Mouse (Mus musculus) ES-CJ7 (cell line): ENCODE data around the gene Snrpc.

Experiments used
- DNase-seq: peaks from one replicate; pipeline ENCODE4 v3.0.0; 2011; ENCODE audit warnings: low read depth, low spot score

The Snrpc gene

DNA sequence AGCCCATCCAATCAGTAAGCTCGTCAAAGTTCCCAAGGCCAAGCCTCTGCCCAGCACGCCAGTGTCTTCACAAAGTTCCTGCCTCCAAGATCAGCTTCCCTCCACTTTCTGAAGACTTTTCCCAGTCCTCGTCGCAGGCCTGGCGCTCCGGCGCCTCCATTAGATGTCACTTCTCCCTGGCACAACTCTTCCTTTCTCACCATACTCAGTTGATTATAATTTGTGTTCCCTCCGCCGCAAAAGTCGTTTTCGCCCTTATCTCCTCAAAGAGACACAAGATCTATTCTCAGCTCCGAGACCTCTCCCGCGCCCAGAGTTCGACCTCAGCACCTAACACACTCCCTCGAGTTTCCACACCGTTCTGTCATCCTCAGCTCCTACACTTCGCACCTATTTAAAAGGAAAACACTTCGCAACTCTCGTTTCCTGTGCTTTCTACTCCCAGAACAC is 18.4 kb upstream of the Snrpc start:
- DNase-seq: no peak

DNA sequence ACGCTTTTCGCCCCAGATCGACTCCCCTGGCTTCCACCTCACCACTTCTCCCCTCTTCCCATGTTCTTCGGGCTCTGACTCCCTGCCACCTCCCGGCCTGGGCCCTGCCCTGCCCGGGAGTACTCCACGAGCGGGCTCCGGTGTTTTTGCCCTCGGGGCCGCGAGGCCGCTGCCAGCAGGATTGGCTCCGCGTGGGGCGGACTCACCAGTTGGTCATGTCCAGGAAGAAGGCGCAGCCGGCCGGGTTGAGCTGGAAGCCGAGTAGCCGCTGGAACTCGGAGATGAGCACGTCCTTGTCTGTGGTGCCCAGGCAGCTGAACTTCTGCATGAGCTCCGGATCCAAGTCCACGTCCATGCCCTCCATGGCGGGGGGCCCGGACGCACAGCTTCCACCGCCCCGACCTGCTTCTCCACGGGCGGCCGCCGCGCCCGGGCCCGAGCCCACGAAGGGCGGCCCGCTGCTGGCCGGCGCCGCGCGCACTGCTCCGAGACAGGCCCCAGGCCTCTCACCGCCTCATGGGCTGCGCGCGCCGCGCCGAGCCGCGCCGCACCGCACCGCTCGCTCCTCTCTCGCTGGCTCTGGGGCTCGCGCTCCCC is 17.9 kb upstream of the Snrpc start:
- no peak for DNase-seq

DNA sequence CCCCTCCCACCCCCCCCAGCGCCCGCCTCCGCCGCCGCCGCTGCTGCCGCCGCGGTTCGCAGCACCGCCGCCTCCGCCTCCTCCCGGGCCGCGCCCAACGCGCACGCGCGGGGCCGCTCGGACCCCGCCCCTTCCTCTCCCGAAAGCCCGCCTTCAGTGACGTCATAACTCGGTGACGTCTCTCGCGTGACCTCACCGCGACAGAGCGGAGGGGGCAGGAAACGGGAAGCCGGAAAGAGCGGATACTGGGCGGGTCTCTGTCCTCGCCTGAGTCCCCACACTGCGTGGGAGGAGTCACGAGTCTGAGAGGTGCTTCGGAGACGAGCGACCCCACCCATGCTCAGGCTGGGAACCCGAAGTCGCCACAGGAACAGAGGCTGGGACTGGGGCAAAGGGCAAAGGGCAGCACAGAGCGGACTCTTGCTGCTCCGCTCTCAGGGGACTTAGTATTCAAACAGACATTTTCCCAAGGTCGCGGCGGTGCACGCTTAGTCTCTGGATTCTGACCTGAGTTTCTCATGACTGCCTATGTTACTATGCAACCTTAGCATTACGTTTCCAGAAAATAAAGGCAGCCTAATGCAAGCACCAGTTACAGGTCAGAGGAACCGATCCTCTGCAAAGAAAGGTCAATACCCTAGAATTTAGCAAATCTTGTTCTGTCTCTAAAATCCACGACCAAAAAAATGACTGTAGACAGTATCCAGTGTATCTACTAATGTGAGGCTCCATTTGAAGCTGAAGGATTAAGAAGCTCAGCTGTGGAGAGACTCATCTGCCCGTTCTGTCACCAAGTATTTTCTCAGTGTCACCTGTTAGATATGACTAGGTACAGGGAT is 17.2 kb upstream of the Snrpc start, which contains the start of gene D17Wsu92e:
Gene D17Wsu92e, minus strand, starts transcription at position 81 of the 839 bp plus-strand sequence.
- peak; percentile 99 for DNase-seq

DNA sequence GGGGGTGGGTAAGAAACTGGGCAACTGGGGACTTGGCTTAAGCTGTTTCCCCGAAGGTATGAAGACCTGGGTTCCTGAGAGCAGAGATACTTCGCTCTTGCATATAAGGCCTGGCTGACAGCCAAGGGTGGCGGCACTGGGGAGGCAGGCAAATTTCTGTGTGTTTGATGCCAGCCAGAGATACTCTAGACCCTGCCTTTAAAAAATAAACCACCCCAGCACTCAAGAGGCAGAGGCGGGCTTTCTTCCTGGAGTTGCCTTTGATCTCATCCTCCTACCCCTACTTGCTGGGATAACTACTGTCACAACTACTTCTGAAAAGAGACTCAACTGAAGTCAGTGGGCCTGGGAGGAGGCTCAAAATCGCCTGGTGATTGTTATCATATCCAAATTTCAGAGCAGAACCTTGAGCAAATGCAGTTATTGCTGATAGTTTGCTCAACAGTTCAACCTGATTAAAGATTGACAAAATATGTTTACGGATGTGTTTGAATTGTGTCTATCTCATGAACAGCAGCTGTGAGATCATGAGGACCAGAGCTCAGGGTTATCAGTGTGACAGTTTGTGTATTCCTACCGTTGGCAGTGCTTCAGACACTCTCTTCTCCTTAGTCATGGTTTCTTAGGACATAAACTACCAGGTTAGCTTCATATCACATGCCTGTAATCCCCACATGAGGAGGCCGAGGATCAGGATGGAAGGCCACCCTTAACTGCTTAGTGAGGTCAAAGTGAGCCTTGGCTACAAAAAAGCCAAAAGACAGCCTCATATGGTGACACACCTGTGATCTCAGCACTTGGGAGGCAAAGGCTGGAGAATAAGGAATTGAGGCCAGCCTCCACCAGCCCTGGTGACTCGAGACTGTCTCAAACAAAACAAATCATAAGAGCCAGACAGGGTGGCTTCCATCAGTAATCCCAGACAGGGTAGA is 16.3 kb upstream of the Snrpc start:
- DNase-seq: no peak

DNA sequence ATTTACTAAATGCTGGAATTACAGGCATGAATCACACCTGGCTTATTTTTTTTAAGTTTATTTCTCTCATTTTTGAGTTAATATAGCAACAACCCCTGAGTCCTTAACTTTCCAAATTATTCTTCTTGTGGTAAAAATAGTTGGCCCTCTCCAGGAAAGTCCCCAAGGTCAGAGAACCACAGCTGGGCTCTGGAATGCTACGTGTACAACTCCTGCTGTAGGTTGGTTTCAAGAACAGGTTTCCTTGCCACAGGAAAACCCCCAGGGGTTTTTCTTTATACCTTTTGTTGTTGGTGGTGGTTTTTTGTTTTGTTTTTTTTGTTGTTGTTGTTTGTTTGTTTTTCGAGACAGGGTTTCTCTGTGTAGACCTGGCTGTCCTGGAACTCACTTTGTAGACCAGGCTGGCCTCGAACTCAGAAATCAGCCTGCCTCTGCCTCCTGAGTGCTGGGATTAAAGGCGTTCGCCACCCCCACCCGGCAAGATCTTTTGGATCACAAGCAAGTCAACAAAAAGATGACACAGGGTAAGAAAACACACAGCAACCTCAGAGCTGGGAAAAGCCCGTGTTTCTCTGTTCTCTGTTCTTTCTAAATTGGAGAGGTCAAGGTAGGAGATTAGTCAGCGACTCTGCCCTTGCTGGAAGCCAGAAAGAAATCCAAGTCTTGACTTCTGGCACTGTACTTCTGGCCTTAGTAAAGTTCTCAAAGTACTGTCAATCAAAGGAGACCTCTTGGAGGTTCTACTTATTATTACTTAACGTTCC is 14.6 kb upstream of the Snrpc start:
- no peak for DNase-seq

DNA sequence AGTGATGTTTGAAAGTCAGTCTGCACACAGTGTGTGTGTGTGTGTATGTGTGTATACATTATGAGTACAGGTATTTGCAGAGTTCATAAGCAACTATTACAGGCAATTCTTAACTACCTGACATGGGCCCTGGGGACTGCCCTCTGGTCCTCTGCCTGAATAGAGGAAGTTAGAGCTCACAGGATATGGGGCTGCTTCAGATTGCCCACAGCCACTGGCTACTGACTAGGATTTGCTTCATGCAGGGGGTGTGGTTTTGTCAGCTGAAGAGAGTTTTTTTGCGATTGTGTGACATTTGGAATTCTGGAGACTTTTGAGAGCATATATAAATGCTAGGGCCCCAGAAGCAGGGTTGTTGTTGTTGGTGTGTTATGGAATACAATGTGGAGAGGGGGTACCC is 13.0 kb upstream of the Snrpc start:
- no peak for DNase-seq

DNA sequence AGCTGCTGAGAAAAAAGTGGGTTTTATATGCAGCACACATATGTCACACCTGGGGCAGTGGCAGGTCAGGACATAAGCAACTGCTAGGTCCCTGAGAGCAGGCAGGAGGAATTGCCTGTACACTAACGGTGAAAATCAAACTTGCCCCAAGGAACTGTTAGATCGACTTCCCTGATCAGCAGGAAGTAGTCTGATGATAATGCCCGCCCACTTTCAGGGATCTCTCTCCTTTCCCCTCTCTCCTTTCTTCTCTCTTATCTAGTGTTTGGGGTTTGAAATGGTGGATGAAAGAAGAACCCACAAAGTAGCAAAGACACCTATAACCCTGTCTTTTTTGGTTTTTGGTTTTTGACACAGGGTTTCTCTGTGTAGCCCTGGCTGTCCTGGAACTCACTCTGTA is 12.4 kb upstream of the Snrpc start:
- no peak for DNase-seq

DNA sequence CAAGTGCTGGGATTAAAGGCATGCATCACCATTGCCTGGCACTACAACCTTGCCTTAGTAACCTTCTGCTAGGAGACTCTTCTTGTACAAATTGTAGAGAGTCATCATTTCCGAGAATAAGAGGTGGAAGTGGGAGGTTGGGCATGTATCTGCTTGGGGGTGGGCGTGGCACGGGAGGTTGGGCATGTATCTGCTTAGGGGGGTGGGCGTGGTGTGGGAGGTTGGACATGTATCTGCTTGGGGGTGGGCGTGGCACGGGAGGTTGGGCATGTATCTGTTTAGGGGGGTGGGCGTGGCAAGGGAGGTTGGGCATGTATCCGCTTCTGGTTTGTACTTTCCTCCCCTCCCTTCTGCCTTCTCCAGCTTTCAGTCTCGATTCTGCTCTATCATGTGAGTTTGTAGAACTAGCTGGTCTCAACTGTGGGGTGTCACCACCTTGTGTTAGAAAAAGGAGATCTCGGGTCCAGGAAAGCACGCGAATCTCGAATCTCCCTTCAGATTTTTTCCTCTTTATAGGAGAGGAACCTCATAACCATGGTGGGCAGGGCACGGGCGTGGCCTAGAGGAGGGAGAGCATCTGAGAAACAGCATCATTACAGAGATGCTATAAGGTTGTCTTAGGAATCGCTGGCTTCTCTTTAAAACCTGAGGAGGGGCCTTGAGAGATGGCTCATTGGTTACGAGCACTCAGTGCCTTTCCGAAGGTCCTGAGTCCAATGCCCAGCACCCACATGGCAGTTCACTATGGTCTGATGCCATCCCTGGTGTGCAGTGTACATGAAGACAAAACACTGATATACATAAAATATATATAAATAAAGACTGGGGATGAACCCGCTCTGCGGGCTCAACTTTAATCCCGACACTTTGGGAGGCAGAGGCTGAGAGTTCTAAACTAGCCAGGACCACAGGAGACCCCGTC is 11.7 kb upstream of the Snrpc start:
- DNase-seq: peak; percentile 82

DNA sequence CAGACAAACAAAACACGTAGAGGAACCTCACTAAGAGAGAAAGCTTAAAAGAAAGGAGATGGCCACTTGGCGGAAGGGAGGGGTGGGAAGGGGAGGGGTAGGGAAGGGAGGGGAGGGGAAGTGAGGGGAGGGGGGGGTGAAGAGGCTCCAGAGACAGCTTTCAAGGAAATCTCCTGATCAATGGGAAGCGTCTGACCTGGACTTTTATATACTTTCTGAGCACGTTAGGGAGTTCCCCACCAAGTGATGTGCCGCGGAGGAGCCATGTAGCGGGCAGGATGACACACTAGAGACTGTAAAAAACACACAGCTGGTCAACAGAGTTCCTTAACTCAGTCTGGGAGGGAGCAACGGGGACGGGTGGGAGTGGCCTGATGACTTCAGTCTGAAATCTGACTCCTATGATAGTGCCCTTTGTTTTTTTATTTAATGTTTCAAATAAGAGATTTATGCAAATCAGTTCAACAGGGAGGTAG is 11.0 kb upstream of the Snrpc start:
- peak; percentile 56 for DNase-seq

DNA sequence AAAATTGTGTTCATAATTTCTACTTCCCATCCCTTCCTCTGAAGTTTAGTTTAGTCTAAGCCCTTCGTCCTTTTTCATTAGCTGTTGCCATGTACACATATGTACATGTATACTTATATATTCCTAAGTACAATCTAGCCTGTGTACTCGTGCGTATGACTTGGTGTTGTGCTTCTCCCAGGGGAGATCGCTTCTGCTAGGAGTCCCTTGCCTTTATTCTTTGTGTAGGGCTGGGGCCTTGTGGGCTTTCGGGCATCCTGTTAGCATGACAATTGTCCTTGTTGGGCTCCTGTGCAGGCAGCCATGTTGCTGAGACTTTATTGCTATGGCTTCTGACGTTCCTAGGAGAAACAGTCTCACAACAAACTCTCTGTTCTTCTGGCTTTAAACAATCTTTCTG is 10.4 kb upstream of the Snrpc start:
- no peak for DNase-seq

DNA sequence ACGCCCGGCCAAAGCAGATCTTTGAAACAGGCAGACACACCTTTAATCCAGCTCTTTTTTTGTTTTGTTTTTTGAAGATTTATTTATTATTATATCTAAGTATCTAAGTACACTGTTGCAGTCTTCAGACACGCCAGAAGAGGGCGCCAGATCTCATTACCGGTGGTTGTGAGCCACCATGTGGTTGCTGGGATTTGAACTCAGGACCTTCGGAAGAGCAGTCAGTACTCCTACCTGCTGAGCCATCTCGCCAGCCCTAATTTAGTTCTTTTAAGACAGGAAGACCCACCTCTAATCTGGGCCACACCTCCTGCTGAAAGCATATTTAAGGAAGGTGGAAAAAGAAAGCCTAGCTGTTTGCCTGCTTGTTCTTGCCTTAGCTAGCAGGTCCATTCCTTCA is 7.5 kb upstream of the Snrpc start:
- DNase-seq: peak; percentile 43

DNA sequence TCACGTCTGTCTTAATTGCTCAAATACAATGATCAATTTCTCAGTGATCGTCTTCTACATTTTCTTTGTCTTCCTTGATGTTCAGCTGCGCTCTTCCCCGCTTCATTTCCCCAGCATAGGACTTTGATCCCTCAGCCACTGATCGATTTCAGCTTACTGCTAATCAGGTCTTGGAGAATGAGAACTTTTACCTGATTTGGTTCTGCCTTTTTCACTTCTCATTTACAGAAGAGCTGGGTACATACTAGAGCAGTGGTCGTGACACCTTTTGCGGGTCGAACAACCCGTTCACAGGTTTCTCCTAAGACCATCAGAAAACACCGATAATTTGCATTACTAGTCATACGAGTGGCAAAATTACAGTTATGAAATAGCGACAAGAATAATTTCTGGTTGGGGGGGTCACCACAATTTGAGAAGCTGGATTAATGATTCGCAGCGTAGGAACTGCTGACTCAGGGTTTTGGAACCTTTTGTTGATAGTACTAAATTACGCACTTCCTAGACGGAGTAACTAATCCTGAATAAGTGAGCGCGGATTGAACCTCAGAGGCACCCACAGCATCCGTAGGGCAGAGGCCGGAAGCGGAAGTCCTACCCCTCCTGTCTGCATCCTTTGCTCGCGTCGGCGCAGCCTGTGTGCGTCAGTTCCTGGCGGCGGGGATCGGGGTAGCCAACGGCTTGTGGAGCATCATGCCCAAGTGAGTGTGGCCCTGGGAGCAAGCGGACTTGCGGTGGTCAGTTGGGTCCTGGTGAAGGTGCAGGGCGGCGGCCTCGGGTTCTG is 1.7 kb downstream of the Snrpc start:
- DNase-seq: peak; percentile 96

DNA sequence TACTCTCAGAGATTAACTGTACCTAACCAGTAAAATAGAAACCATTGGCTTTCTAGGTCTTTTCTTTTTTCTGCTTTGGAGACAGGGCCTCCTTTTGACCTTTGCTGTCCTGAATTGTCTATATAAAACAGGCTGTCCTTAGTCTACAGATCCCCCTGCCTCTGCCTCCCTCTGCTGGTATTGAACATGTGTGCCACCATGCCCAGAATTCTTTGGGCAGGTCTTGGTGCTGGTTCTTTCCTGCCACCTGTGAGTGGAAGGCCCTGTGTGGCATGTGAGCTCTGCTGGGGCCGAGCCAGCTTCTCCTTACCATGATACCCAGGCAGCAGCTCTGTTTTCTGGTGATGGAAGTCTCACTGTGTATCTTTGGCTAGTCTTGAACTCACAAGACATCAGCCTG is 10.4 kb downstream of the Snrpc start:
- DNase-seq: no peak

DNA sequence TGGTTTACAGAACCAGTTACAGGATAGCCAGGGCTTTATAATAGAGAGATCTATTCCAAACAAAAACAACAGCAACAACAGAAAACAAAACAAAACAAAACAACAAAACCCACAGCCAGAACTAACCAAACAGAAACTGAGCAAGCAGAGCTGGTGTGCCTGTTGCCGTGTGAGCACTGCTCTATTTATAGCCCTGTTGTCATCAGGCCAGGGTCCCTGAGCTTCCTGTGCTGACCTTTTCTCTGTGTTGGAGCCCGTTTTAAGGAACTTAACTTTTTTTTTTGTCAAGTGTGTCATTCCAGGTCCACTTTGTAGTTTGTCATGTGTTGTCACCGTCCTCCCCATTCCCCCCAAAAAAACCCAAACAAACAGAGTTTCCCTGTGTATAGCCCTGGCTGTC is 13.1 kb downstream of the Snrpc start:
- DNase-seq: no peak

DNA sequence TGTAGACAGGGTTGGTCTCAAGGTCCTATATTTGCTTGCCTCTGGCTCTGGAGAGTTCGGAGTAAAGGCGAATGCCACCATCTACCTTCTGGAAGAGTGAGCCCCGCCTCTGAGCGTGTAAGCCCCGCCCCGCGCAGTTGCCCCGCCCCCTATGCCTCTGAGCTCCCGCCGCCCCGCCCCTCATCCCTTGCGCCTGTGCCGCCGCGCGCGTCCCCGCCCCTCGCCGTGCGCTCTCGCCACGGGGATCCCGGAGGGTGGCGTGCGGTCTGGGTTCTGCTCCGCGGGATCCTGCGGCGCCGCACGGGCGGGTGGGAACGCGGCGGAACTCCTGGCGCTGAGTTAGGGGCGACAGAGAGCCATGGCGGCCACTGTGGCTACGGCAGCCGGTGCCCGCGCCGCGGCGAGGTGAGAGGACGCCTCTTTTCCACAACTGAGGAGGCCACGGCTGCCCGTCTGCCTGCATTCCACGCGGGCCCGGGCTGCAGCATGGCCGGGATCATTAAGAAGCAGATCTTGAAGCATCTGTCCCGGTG is 18.4 kb downstream of the Snrpc start, which contains the start of gene Uhrf1bp1:
Gene Uhrf1bp1, plus strand, starts transcription at position 177 of the 533 bp plus-strand sequence.
- peak; percentile 81 for DNase-seq

DNA sequence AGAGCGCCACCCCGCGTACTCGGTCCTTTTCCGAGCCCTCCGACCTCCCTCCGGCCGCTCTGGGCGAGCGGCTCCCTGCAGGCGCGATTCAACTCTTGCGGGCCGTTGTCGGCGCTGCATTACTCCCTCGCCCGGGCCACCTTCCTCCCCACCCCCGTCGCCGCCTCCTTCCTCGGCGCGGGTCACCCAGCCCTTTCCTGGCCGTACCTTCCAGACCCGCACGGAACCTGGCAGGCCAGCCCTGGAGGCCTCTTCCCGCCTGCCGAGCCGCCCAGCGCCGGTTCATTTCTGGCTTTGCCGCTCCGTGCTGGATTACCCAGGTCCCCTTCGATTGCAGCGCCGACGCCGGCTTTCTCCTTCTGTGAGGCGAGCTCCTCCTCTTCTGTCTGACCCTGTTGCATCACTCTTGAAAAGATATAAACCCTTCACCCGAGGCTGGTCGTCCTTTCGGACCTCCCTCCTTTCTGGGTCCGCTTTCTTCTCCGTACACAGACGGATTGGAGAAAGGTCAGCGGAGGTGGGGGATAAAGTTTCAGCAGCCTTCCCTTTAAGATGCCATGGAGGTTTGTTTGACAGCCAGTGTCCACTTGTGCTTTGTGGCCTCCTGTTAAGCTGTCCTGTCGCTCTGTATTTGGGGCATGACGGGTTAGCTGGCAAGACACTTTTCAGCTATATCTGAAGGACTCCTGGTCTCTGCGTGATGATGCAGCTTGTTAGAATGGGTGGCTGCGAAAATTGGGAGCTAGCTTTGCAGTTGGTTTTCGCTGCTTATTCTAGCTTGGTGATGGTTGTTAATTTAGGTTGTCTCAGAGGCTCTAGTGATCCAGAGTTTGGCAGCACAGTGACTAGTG is 19.1 kb downstream of the Snrpc start:
- peak; percentile 29 for DNase-seq

DNA sequence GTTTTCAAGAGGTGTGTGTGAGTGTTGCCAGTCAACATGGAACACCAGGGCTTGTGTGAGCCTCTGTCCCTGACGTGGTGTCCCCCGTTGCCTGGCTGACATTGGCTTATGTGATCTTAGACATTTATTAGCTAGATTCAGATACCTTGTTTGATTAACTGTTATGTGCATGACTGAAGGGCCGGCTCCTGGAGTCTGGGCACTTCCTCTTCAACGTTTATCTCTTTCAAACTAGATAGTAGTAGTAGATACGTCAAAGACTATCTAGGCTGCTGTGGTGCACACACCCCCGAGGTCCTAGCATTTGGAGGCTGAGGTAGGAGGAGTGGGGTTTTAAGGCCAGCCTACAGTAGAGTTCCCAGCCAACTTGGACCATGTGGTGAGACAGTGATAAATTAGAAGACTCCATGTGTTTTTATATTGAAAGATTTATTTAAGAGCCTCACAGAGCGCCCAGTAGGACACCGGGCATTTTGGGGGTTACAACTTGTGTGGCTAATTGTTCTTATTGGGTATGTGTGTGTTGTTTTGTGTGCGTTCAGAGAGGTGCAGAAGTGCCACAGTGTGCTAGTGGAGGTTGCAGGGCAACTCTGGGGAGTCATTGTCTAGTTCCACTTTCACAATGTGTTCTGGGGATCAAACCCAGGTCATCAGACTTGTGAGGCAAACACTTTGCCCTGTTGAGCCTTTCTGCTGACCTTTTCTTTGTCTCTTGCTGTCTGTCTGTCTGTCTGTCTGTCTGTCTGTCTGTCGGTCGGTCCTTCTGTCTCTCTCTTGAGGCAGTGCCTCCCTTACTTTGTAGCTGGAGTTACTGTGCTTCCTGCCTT is 19.9 kb downstream of the Snrpc start:
- DNase-seq: no peak
